Mouse (Mus musculus) left cerebral cortex, postnatal 25 days (tissue): ENCODE data around the gene Gcsh. TPM values are rescaled to one million over a fixed set of nuclear protein-coding genes. Genes with fewer than 3 reads are reported as not detected.

Source experiments
- DNase-seq, 2 experiments: peaks; one replicate each; pipeline ENCODE4 v3.0.0; 2022; ENCODE audit warnings: low spot score in 2 of 2, mixed read lengths in 1 of 2
- intact Hi-C: fragments of 180-260 bp; cut with DNase I; formaldehyde crosslinking; loops from one replicate; pipeline ENCODE4 v1.15.1; 2025
- total RNA-seq, 2 experiments: library from RNA; stranded (reverse); gene quantifications; 2 replicates each; pipeline ENCODE4 v1.2.3; 2021

The Gcsh gene
- total RNA-seq, 2 experiments from 2014 or later, result 35.3 to 39.1 TPM

DNA sequence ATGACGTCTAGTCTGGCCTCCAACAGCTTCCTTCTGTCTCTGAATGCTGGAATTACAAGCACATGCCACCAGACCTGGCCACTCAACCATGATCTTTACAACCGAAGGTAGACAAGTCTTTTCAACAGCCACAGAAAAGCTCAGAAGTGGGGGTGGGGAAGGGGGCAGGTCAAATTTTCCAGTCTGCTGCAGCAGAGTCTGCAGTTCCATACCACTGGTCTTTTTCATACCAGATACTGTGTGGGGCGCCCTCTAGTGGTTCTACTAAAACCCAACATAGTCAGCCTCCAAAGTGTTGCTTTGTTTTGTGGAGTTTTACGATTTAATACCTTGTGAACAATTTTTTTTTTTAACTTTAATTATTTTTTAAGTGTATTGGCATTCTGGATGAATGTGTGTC lies 13.2 kb downstream of the Gcsh start:
- intact Hi-C loops, result loop anchor here (10.0 kb wide), 1 partner anchor 495 kb away; no protein-coding TSS in a partner anchor
- DNase-seq, result peak; percentile 59 to 65

DNA sequence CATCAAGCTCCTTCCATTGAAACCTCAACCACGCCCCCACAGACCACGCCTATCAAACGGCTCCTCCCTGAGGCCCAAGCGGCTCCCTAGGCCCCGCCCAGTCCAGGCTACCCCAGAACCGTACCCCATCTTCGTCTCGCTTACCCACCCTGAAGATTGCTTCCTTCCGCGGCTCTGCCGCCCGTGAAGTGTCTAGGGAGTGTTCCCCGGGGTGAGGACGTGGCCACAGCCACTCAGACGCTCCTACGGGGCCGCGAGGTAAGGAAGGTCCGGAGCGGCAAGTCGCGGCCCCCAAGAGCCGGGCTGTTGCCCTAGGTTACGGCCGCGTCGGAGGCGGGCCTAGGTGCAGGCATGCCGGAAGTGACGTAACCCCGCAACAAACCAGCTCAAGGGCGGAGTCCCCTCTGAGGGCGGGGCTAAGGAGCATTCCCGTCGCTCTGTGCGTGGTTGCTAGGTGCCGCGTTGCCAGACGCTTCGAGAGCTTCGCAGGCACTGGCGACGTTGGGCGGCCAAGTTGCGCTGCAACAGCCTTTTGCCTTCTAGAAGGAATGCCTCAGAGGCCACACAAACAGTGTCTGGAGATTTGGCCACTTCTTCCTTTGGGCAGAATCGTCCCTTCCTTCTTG lies 14.6 kb downstream of the Gcsh start, which contains the start of gene 1700030J22Rik:
TSS of gene 1700030J22Rik (minus strand) at position 329 of the 626 bp plus-strand sequence.
- intact Hi-C loops, result loop anchor here (1.0 to 2.0 kb wide), 3 partner anchors 15 to 56 kb away; partner anchors contain the start of gene Gcsh
- DNase-seq, result peak; percentile 98 to 99

GRCm38 (mm10) chr8:116978052-116978451 lies 15.3 kb downstream of the Gcsh start:
- intact Hi-C loops, result loop anchor here (2.0 kb wide), 1 partner anchor 55 kb away; no protein-coding TSS in a partner anchor

DNA sequence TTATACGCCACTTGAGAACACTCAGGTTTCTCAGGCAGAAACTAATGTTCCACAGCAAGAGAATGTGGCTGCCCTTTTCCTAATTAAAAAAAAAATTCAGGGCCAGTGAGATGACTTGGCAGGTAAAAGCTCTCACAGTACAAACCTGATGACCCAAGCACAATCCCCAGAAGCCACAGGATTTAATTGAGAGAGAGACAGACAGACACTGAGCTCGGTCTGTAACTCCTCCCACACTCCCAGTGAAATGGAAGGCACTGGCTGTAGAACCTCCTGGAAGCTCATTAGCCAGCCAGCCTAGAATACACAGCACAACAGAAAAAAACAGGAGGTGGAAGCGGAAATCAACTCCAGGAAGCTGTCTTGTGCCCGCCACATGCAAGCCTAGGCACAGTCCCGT lies 17.7 kb downstream of the Gcsh start:
- intact Hi-C loops, result no loop called here
- DNase-seq, result no peak

More at GRCm38 (mm10) chr8:116978052-116978451, 15.3 kb downstream of the Gcsh start:
- no peak for DNase-seq

GRCm38 (mm10) chr8:116975066-116975465 lies 18.3 kb downstream of the Gcsh start:
- no peak for DNase-seq
- intact Hi-C loops, result no loop called here

DNA sequence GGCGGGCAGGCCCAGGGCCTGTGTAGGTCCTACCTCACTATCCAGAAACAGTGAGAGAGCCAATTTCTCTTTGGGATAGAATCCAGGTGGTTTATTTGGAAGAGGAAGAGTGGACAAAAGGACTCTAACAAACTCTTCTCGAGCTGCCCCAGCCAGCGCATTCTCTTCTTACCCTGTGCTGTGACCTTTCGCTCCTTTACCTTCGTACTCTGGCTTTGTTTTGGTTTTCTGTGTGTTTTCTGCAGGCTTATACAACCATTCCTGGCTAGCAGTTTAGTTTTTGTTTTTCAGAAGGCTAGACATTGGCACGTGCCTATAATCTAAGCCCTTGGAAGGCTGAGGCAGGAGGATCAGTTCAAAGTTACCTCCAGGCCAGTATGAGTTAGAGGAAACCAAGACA lies 23.8 kb downstream of the Gcsh start:
- intact Hi-C loops, result no loop called here
- DNase-seq, result no peak

DNA sequence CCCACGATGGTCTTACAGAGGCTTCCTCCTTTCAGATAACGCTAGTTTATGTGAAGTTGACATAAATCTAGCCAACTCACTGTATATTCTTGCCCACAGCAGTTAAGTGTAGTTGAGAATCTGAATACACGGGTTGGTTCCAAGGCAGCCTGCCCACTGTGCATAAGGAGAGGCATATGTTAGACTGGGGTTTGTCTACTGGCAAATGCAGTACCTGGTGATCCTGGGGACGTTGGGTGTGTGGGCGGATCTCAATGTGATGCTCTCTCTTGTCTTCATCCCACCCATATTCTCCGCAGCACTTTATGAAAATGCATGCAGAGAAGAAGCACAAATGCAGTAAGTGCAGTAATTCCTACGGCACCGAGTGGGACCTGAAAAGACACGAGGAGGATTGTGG lies 38.9 kb downstream of the Gcsh start:
- DNase-seq, result peak; percentile 77 to 98
- intact Hi-C loops, result no loop called here

- intact Hi-C loops, result no loop called here
- no peak for DNase-seq
Observed at GRCm38 (mm10) chr8:116952428-116952827, 40.9 kb downstream of the Gcsh start.

DNA sequence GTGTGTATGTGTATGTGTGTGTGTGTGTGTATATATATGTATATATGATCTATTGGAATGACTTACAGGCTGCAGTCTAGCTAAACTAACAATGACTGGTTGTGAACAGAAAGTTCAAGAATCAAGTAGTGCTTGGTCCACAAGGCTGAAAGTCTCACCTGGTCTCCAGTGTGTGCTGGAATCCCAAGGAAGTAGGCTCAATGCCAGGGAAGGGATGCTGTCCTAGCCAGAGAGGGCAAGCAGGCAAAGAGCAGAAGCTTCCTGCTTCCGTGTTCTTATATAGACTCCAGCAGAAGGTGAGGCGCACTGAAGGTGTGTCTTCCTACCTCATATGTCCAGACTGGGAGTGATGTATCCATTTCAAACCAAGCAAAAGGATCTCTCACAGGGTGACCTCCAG lies 41.6 kb downstream of the Gcsh start:
- intact Hi-C loops, result no loop called here
- no peak for DNase-seq

- intact Hi-C loops, result no loop called here
Observed at GRCm38 (mm10) chr8:116951369-116951768, 42.0 kb downstream of the Gcsh start.

GRCm38 (mm10) chr8:116947589-116947988 lies 45.7 kb downstream of the Gcsh start:
- intact Hi-C loops, result loop anchor here (10.0 kb wide), 1 partner anchor 527 kb away; no protein-coding TSS in a partner anchor
- DNase-seq, result no peak

More at GRCm38 (mm10) chr8:116951369-116951768, 42.0 kb downstream of the Gcsh start:
- DNase-seq, result no peak

DNA sequence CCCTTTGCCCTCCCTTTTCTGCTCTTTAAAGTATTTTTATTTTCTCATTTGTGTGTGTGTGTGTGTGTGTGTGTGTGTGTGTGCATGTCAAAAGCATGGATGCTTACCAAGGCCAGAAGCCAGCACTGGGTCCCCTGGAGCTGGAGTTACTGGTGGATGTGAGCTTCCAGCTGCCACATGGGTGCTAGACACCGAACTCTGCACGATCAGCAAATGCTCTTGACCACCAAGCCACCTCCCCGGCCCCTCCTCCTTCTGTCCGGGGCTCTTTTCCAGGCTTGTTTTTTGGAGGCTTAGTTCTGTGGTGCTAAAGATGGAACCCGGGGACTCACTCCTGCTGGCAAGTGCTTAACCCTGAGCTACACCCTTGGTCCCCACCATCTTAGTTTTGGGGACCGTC lies 46.5 kb downstream of the Gcsh start:
- intact Hi-C loops, result loop anchor here (10.0 kb wide), 1 partner anchor 528 kb away; no protein-coding TSS in a partner anchor

DNA sequence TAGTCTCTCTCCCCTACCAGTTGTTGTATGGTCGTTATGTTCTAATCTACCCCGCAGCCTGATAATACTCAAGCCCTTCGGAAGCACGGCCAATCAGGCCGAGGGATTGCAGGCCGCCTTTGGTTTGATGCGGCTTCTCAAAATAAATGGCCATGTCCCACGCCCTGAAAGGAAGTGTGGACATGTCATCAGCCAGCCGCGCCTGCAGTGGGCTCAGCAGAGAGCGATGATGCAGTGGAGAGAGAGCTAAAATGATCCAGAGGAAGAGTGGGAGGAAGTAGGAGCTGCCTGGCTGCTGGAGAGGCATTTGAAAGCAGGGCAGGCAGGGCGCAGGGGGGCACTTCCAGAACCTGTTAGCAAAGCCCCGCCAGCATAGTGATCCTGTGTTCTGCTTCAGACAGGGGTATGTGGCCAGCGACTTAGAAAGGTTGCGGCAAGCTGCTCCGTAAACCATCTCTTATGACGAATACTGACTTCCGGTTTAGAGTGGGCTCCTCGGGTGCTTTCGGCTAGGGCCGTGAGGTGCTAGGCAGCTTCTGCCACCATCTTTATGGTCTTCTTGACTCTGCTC lies 47.0 kb downstream of the Gcsh start:
- DNase-seq, result peak; percentile 56 to 89
- intact Hi-C loops, result loop anchor here (10.0 kb wide), 1 partner anchor 528 kb away; no protein-coding TSS in a partner anchor

More for the DNA sequence above, 46.5 kb downstream of the Gcsh start:
- DNase-seq, result no peak

- intact Hi-C loops, result loop anchor here (10.0 kb wide), 1 partner anchor 529 kb away; no protein-coding TSS in a partner anchor
- DNase-seq, result no peak
Observed at GRCm38 (mm10) chr8:116945169-116945910, 48.0 kb downstream of the Gcsh start.

- no peak for DNase-seq
- intact Hi-C loops, result loop anchor here (1.0 to 10.0 kb wide), 3 partner anchors 35 to 530 kb away; no protein-coding TSS in a partner anchor
Observed at GRCm38 (mm10) chr8:116944385-116944696, 49.0 kb downstream of the Gcsh start.

DNA sequence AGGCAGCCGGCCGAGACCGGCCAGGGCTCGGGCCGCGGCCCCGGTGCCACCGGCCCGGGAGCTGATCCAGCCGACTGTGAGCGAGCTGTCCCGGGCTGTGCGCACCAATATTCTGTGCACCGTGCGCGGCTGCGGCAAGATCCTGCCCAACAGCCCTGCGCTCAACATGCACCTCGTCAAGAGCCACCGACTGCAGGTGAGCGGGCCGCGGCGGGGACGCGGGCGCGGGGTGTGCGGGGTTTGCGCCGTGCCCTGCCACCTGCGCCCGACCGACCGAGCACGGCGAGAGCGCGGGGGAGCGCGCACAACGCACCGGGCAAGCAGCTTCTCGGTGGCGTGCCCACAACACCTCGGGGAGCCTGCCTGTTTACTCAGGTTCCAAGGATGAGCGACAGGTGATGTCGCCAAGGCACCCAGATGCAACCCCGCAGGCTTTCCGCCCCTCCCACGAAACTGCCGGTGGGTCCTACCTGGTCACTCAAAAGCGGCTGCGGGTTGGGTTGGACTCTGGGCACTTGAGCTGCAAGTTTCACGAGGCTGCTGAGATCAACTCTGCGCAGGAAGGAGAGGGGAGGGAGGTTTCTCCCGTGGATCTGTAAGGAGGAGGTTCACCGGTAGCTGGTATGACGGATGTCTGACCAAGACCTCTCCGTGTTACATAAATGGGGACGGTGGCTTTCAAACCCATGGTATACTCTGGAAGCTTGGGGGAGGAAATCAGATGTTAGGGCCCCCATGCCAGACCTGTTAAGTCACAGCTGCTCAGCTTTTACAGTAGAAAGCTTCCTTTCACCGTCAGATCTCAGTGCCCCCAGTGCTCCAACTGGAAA lies 49.6 kb downstream of the Gcsh start:
- intact Hi-C loops, result loop anchor here (1.0 to 10.0 kb wide), 3 partner anchors 36 to 531 kb away; no protein-coding TSS in a partner anchor
- peak; percentile 49 to 60 for DNase-seq

DNA sequence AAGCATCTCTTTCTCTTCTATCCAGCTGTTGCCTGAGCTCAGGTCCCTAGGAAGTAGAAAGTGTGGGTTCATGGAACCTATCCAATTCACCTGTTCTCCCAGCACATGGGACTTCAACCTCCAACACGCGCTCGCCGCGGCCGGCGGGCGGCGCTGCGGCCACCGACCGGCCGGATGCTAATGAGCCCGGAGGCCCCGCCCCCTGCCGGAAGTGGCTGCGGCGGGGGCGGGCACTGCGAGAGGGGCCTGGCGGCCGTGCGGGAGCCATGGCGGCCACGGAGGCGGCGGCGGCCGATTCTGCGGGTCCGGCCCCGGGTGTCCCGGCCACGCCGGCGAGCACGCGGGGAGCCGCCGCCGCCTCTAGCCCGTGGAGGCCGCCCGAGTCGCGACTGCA lies 50.2 kb downstream of the Gcsh start, which contains the start of gene Atmin:
TSS of gene Atmin (plus strand) at position 233 of the 394 bp plus-strand sequence.
- intact Hi-C loops, result loop anchor here (5.0 to 10.0 kb wide), 2 partner anchors 321 to 532 kb away; no protein-coding TSS in a partner anchor
- DNase-seq, result peak; percentile 82 to 85

DNA sequence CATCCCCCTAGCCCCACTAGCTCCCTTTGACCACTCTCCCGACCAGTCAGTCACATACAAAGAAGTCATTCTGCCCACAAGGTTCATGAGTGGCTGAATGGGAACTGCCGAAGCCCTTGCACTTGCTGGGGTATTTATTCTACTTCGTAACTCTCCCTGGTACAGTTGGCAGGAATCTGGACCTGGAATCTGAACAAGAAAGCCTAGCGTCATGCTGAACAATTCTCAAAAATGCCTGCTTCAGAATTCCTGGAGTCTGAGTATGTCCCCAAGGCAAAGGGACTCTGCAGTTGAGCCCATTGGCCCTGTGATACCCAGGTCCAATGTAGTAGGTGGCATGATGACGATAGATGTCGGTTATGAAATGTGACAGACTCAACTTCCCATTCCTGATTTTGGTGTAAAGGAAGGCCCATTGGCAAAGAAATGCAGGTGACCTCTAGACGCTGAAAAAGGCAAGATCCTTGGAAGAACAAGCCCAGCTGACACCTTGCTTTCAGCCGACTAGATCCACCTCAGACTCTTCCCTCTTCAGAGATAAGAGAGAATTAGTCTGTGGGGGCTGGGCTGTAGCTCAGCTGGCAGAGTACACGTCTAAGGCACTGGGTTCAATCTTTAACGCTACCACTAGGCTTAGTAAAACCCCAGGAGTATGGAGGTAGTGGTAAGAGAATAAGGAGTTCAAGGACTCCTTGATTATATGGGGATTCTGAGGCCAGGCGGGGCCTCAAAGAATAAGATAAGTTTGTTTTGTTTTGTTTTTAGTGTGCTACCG lies 50.9 kb downstream of the Gcsh start:
- intact Hi-C loops, result loop anchor here (5.0 to 10.0 kb wide), 2 partner anchors 320 to 532 kb away; no protein-coding TSS in a partner anchor
- no peak for DNase-seq
